Mouse (Mus musculus): Measurements from ENCODE around the gene Grap2. TPM values are rescaled to one million over a fixed set of nuclear protein-coding genes. Genes with fewer than 3 reads are reported as not detected.
A peak's percentile ranks its signal among the peaks of the same experiment; 100 is the strongest.

Gene Grap2
- polyA plus RNA-seq, 1 experiment from 2014 or later: 3.8 TPM

DNA sequence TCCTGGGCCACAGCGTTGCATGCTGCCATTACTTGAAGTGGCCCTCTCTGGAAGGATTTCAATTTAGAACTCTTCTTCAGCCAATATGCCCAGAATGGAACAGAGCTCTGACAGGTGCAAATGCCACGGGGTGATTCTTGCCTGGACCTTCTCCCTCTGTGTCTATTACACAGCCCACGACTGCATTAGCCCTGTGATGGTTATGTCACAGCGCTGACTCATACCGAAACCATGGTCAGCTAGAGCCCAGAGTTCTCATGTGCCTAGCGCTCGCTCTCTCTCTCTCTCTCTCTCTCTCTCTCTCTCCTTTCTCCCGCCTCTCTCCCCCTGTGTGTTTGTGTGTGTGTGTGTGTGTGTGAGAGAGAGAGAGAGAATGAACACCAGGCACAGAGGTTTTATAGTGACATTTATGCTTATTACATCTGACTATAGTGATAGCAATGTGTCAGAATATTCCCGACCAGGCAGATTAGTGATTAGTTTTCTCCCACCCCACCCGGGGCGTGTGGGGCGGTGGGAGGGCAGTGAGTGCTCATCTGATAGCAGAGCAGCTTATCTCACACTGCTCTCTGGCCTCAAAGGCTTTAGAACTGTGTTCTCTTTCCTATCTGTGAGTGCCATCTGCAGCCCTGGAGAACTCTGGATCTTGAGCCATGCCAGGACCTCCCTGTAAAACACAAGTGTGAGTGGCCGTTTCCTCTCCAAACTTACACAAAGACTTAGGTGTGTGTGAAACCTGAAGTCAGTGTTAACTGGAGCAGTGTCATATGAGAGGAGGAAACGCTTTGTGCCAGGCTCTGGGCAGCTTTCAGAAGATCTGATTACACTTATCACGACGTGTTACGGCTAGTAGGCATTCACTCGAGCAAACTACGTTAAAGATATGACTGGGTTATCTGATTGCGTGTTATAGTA lies 10.4 kb downstream of the Grap2 start:
- no peak for ATAC-seq (ENCODE audit: insufficient number of reproducible peaks, low FRiP score, low TSS enrichment, low read depth)
- H3K9me3 ChIP-seq (ENCODE audit: control insufficient read depth, low read length): no peaks in the 10 kb centered on the region
- H3K27me3 ChIP-seq (ENCODE audit: control insufficient read depth, insufficient read depth, low read length): no peaks in the 10 kb centered on the region
- H3K4me1 ChIP-seq (ENCODE audit: control insufficient read depth, insufficient read depth, low read length): no peaks in the 10 kb centered on the region
- no peak for DNase-seq (ENCODE audit: low spot score)
- H3K27ac ChIP-seq (replicated peaks; ENCODE audit: low read depth, low read length): no peak overlapping the region
- no peak overlapping the region for H3K4me3 ChIP-seq (ENCODE audit: low read depth, low read length)
- no peak overlapping the region for H3K9ac ChIP-seq (ENCODE audit: low read length)
- H3K4me2 ChIP-seq (ENCODE audit: low read depth, severe bottlenecking): no peak overlapping the region
- 74% methylated on average over 20 of the region's 20 CpGs for WGBS
- H3K36me3 ChIP-seq (ENCODE audit: control insufficient read depth, insufficient read depth, low read length): no peaks in the 10 kb centered on the region

DNA sequence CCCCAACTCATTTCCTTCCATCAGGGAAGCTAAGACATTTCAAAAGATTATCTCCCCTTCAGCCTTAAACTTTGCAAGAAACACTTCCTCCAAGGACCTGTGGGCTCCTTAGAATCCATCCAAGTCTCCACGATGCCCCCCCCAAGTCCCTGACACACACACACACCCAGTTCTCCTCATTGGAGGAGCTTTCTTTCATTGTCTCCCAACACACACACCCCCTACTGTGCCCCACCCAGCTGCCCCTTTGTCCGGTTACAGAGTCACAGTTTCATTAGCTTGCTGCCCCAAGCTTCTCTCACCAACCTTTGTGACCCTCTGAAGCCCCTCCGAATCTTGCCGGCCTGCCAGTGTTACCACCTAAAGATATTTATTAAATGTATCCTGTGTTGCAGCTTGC lies 13.9 kb downstream of the Grap2 start:
- no peaks in the 10 kb centered on the region for H3K36me3 ChIP-seq (ENCODE audit: control insufficient read depth, insufficient read depth, low read length)
- no peaks in the 10 kb centered on the region for H3K27me3 ChIP-seq (ENCODE audit: control insufficient read depth, insufficient read depth, low read length)
- no peak overlapping the region for H3K9ac ChIP-seq (ENCODE audit: low read length)
- H3K4me1 ChIP-seq (ENCODE audit: control insufficient read depth, insufficient read depth, low read length): no peaks in the 10 kb centered on the region
- no peak overlapping the region for H3K27ac ChIP-seq (replicated peaks; ENCODE audit: low read depth, low read length)
- ATAC-seq (ENCODE audit: insufficient number of reproducible peaks, low FRiP score, low TSS enrichment, low read depth): no peak
- no peaks in the 10 kb centered on the region for H3K9me3 ChIP-seq (ENCODE audit: control insufficient read depth, low read length)
- WGBS: 57% methylated on average over 4 of the region's 4 CpGs
- no peak for DNase-seq (ENCODE audit: low spot score)
- no peak overlapping the region for H3K4me2 ChIP-seq (ENCODE audit: low read depth, severe bottlenecking)
- no peak overlapping the region for H3K4me3 ChIP-seq (ENCODE audit: low read depth, low read length)

DNA sequence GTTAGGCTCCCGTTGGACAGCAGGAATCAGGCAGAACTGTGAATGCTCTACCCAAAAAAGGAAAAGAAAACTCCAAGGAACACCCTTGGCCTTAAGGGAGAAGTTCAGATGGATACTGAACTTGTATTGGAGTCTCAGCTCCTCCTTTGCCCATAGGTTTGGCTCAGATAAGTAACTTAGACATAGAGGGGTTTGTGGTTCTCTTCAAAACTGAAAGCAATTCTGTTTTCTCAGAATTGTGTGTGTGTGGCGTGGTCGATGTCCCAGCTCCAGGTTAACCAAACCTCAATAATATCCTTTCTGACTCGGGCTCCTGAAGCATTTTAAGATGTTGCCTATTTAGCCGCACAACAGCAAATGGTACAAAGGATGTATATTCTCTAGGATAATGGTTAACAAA lies 18.2 kb downstream of the Grap2 start:
- H3K27me3 ChIP-seq (ENCODE audit: control insufficient read depth, insufficient read depth, low read length): no peaks in the 10 kb centered on the region
- 91% methylated on average over 5 of the region's 5 CpGs for WGBS
- no peak for ATAC-seq (ENCODE audit: insufficient number of reproducible peaks, low FRiP score, low TSS enrichment, low read depth)

DNA sequence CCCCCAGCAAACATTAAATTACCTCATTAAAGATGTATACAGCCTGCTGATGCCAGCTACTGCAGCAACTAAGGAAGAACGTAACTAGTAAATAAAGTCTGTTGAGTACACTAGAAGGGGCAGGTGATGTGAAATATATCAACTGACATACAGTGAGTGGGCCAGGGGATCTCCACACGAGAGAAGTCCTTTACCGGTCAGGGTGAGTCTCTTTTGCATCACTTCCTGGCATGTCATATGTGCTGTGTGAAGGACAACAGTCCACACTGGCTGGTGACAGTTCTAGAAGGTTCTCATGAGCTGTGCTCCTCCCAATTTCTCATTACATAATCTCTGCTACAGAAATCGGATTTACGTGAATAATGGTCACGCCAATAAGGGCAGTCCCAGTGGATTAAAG lies 20.3 kb downstream of the Grap2 start:
- DNase-seq (ENCODE audit: low spot score) (no peak), ATAC-seq (ENCODE audit: insufficient number of reproducible peaks, low FRiP score, low TSS enrichment, low read depth) (no peak)
- Histone ChIP-seq H3K27me3 (ENCODE audit: control insufficient read depth, insufficient read depth, low read length) (no peaks in the 10 kb centered on the region), H3K9me3 (ENCODE audit: control insufficient read depth, low read length) (no peaks in the 10 kb centered on the region), H3K4me2 (ENCODE audit: low read depth, severe bottlenecking) (no peak overlapping the region), H3K9ac (ENCODE audit: low read length) (no peak overlapping the region), H3K27ac (replicated peaks; ENCODE audit: low read depth, low read length) (no peak overlapping the region), H3K36me3 (ENCODE audit: control insufficient read depth, insufficient read depth, low read length) (no peaks in the 10 kb centered on the region), H3K4me3 (ENCODE audit: low read depth, low read length) (no peak overlapping the region), H3K4me1 (ENCODE audit: control insufficient read depth, insufficient read depth, low read length) (peaks cover 3% of the 10 kb centered on the region; the same call in 1 of the 2 replicates)
- WGBS: 73% methylated on average over 6 of the region's 6 CpGs

More for the DNA sequence above, 18.2 kb downstream of the Grap2 start:
- Histone ChIP-seq H3K9me3 (ENCODE audit: control insufficient read depth, low read length) (no peaks in the 10 kb centered on the region), H3K4me3 (ENCODE audit: low read depth, low read length) (no peak overlapping the region), H3K9ac (ENCODE audit: low read length) (no peak overlapping the region), H3K27ac (replicated peaks; ENCODE audit: low read depth, low read length) (no peak overlapping the region), H3K4me1 (ENCODE audit: control insufficient read depth, insufficient read depth, low read length) (no peaks in the 10 kb centered on the region), H3K36me3 (ENCODE audit: control insufficient read depth, insufficient read depth, low read length) (no peaks in the 10 kb centered on the region), H3K4me2 (ENCODE audit: low read depth, severe bottlenecking) (no peak overlapping the region)
- DNase-seq (ENCODE audit: low spot score): no peak

DNA sequence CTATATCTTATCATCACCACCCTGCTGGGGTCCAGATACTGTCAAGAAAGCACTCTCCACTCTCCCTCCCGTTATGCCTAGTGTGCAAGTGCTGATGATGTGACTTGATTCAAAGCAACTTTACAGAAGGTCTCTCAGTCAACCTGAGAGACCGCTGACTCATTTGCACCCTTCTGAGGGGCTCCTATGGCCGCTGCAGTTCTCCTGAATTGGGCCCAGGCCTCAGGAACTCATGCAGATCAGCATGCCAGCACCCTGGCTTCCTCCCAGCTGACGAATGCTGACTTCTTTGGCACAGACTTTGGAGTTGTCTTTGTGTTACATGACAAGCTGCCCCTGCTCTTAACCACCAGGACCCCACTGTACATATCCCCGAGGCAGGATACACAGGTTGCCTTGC lies 21.5 kb downstream of the Grap2 start:
- WGBS: 72% methylated on average over 5 of the region's 5 CpGs
- Histone ChIP-seq H3K36me3 (ENCODE audit: control insufficient read depth, insufficient read depth, low read length) (no peaks in the 10 kb centered on the region), H3K9ac (ENCODE audit: low read length) (no peak overlapping the region), H3K27me3 (ENCODE audit: control insufficient read depth, insufficient read depth, low read length) (no peaks in the 10 kb centered on the region), H3K27ac (replicated peaks; ENCODE audit: low read depth, low read length) (no peak overlapping the region), H3K4me1 (ENCODE audit: control insufficient read depth, insufficient read depth, low read length) (peaks cover 3% of the 10 kb centered on the region; the same call in 1 of the 2 replicates), H3K4me2 (ENCODE audit: low read depth, severe bottlenecking) (no peak overlapping the region), H3K4me3 (ENCODE audit: low read depth, low read length) (no peak overlapping the region), H3K9me3 (ENCODE audit: control insufficient read depth, low read length) (no peaks in the 10 kb centered on the region)
- ATAC-seq (ENCODE audit: insufficient number of reproducible peaks, low FRiP score, low TSS enrichment, low read depth) (no peak), DNase-seq (ENCODE audit: low spot score) (no peak)

DNA sequence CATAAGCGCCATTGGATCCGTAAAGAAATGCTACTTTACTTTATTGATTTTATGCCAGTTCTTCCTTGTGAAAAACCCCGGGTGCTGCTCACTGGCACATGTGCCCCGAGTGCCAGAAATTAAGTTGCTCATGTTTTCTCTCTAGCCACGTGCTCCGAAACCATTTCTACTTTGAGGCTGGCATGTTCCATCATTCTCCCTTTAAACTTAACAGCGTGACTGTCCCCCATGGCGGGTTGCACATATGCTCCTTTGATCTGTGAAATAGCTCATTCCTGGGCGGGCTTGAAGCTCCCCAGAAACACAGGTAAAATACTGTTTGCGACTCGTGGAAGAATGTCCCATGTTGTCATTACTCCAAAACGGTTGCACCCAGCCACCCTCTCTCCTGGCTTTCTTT lies 26.4 kb downstream of the Grap2 start:
- no peaks in the 10 kb centered on the region for H3K27me3 ChIP-seq (ENCODE audit: control insufficient read depth, insufficient read depth, low read length)
- H3K9me3 ChIP-seq (ENCODE audit: control insufficient read depth, low read length): no peaks in the 10 kb centered on the region
- peaks cover 10% of the 10 kb centered on the region for H3K4me1 ChIP-seq (ENCODE audit: control insufficient read depth, insufficient read depth, low read length)
- H3K4me3 ChIP-seq (ENCODE audit: low read depth, low read length): no peak overlapping the region
- no peak overlapping the region for H3K4me2 ChIP-seq (ENCODE audit: low read depth, severe bottlenecking)
- H3K9ac ChIP-seq (ENCODE audit: low read length): no peak overlapping the region
- 57% methylated on average over 12 of the region's 12 CpGs for WGBS
- no peak overlapping the region for H3K27ac ChIP-seq (replicated peaks; ENCODE audit: low read depth, low read length)
- H3K36me3 ChIP-seq (ENCODE audit: control insufficient read depth, insufficient read depth, low read length): no peaks in the 10 kb centered on the region
- ATAC-seq (ENCODE audit: insufficient number of reproducible peaks, low FRiP score, low TSS enrichment, low read depth): no peak
- no peak for DNase-seq (ENCODE audit: low spot score)

DNA sequence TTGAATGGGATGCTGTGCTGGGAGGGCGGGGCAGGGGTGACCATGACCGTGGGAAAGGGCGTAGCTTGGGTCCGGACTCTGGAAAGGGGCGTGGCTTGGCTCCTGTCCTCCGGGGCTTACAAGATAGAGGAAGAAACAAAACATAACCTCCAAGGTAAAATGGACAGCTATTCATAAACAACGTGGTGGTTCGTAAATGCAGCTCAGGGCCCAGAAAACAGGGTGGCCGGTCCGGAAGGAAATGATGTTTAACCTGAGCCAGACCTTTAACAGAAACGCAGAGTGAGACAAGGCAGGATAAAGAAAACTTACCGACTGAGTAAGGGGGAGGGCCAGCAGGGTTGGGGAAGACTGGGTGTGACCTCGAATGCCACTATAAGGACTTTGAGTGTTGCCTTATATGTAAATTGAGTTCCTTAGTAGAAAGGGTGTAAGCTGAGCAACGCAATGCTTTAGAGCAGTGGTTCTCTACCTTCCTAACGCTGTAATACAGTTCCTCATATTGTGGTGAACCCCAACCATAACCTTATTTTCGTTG lies 26.9 kb downstream of the Grap2 start:
- ATAC-seq (ENCODE audit: insufficient number of reproducible peaks, low FRiP score, low TSS enrichment, low read depth): no peak
- Histone ChIP-seq H3K27ac (replicated peaks; ENCODE audit: low read depth, low read length) (no peak overlapping the region), H3K4me1 (ENCODE audit: control insufficient read depth, insufficient read depth, low read length) (peaks cover 10% of the 10 kb centered on the region), H3K9ac (ENCODE audit: low read length) (no peak overlapping the region), H3K4me3 (ENCODE audit: low read depth, low read length) (no peak overlapping the region), H3K4me2 (ENCODE audit: low read depth, severe bottlenecking) (peak overlapping the region; percentile 21; the same call in 1 of the 2 replicates), H3K27me3 (ENCODE audit: control insufficient read depth, insufficient read depth, low read length) (no peaks in the 10 kb centered on the region), H3K9me3 (ENCODE audit: control insufficient read depth, low read length) (no peaks in the 10 kb centered on the region), H3K36me3 (ENCODE audit: control insufficient read depth, insufficient read depth, low read length) (no peaks in the 10 kb centered on the region)
- 37% methylated on average over 16 of the region's 16 CpGs for WGBS
- DNase-seq (ENCODE audit: low spot score): no peak

DNA sequence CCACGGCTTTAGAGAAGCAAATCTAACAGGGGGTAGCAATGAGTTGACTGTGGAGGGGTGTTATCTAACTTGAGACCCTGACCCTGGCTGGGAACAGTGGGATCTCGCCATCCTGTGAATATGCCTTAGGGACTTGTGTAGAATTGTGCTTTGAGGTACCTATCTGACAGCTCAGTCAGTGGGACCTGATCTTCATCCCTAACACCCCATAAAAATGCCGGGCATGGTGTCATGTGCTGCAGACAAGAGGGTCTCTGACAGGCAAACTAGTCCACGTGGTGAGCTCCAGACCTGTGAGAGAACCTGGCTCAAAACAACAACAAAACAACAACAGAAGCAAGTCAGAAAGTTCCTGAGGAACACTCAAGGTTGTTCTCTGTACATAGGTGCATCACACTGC lies 27.4 kb downstream of the Grap2 start:
- DNase-seq (ENCODE audit: low spot score) (peak; percentile 54), ATAC-seq (ENCODE audit: insufficient number of reproducible peaks, low FRiP score, low TSS enrichment, low read depth) (no peak)
- H3K27ac ChIP-seq (replicated peaks; ENCODE audit: low read depth, low read length): no peak overlapping the region
- H3K9ac ChIP-seq (ENCODE audit: low read length): no peak overlapping the region
- H3K27me3 ChIP-seq (ENCODE audit: control insufficient read depth, insufficient read depth, low read length): no peaks in the 10 kb centered on the region
- WGBS: 26% methylated on average over 4 of the region's 4 CpGs
- no peaks in the 10 kb centered on the region for H3K36me3 ChIP-seq (ENCODE audit: control insufficient read depth, insufficient read depth, low read length)
- no peak overlapping the region for H3K4me2 ChIP-seq (ENCODE audit: low read depth, severe bottlenecking)
- H3K4me1 ChIP-seq (ENCODE audit: control insufficient read depth, insufficient read depth, low read length): peaks cover 10% of the 10 kb centered on the region
- no peak overlapping the region for H3K4me3 ChIP-seq (ENCODE audit: low read depth, low read length)
- H3K9me3 ChIP-seq (ENCODE audit: control insufficient read depth, low read length): no peaks in the 10 kb centered on the region

Data from limb, embryonic 11.5 days (tissue).